Mouse (Mus musculus): ENCODE data around the gene Setd7.

The Setd7 gene

GRCm38 (mm10) chr3:51559594-51560450 lies 857 bp downstream of the Setd7 start:
- peak; percentile 90 for DNase-seq (ENCODE audit: low read depth, low spot score)

- DNase-seq (ENCODE audit: low read depth, low spot score) = no peak
These were observed 5.1 kb downstream of the Setd7 start for GRCm38 (mm10) chr3:51555583-51555982.

- no peak for DNase-seq (ENCODE audit: low read depth, low spot score)
These were observed 5.8 kb downstream of the Setd7 start for GRCm38 (mm10) chr3:51554836-51555235.

GRCm38 (mm10) chr3:51554067-51554466 lies 6.6 kb downstream of the Setd7 start:
- DNase-seq (ENCODE audit: low read depth, low spot score) = no peak

- peak; percentile 87 for DNase-seq (ENCODE audit: low read depth, low spot score)
These were observed 7.2 kb downstream of the Setd7 start for GRCm38 (mm10) chr3:51553497-51553875.

- DNase-seq (ENCODE audit: low read depth, low spot score) = peak; percentile 72
These were observed 7.7 kb downstream of the Setd7 start for GRCm38 (mm10) chr3:51552841-51553496.

- no peak for DNase-seq (ENCODE audit: low read depth, low spot score)
These were observed 8.5 kb downstream of the Setd7 start for GRCm38 (mm10) chr3:51552197-51552596.

GRCm38 (mm10) chr3:51548987-51549579 lies 11.6 kb downstream of the Setd7 start:
- DNase-seq (ENCODE audit: low read depth, low spot score) = no peak

- no peak for DNase-seq (ENCODE audit: low read depth, low spot score)
These were observed 13.1 kb downstream of the Setd7 start for GRCm38 (mm10) chr3:51547577-51547976.

GRCm38 (mm10) chr3:51544442-51545128 lies 16.1 kb downstream of the Setd7 start:
- DNase-seq (ENCODE audit: low read depth, low spot score) = no peak

- no peak for DNase-seq (ENCODE audit: low read depth, low spot score)
These were observed 20.0 kb downstream of the Setd7 start for GRCm38 (mm10) chr3:51540659-51541058.

GRCm38 (mm10) chr3:51539567-51540408 lies 20.9 kb downstream of the Setd7 start:
- peak; percentile 48 for DNase-seq (ENCODE audit: low read depth, low spot score)

- DNase-seq (ENCODE audit: low read depth, low spot score) = no peak
These were observed 26.7 kb downstream of the Setd7 start for GRCm38 (mm10) chr3:51534013-51534412.

GRCm38 (mm10) chr3:51533573-51533972 lies 27.1 kb downstream of the Setd7 start:
- no peak for DNase-seq (ENCODE audit: low read depth, low spot score)

GRCm38 (mm10) chr3:51532282-51532620 lies 28.4 kb downstream of the Setd7 start:
- DNase-seq (ENCODE audit: low read depth, low spot score) = no peak

GRCm38 (mm10) chr3:51531473-51532281 lies 29.0 kb downstream of the Setd7 start:
- peak; percentile 61 for DNase-seq (ENCODE audit: low read depth, low spot score)

GRCm38 (mm10) chr3:51526891-51527290 lies 33.8 kb downstream of the Setd7 start:
- DNase-seq (ENCODE audit: low read depth, low spot score) = no peak

- DNase-seq (ENCODE audit: low read depth, low spot score) = no peak
These were observed 35.4 kb downstream of the Setd7 start for GRCm38 (mm10) chr3:51525186-51525785.

- DNase-seq (ENCODE audit: low read depth, low spot score) = no peak
These were observed 39.4 kb downstream of the Setd7 start for GRCm38 (mm10) chr3:51521262-51521661.

- DNase-seq (ENCODE audit: low read depth, low spot score) = no peak
These were observed 41.9 kb downstream of the Setd7 start for GRCm38 (mm10) chr3:51518763-51519121.
